Mouse (Mus musculus): Measurements from ENCODE around the gene Unc5c. TPM values are rescaled to one million over a fixed set of nuclear protein-coding genes. Genes with fewer than 3 reads are reported as not detected.

The Unc5c gene
- polyA plus RNA-seq, 1 experiment from 2014 or later = not detected

DNA sequence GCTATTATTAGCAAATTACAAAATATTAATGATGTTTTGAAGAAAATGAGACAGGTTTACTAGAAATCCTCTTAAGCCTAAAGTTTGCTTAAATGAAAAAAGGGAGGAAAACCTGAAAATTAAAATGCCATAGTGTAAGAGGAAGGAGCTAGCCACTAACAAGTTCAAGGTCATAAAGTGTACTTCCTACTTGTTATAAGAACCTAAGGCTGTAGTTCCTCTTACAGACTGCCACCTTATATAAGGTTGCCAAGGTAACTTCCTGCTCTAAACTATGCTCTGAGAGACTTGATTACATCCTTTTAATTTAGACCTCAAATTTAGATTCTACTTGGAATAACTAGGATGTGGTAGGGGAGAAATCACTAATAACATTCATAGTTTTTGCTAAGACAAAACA is 64.6 kb downstream of the Unc5c start:
- DNase-seq (no peak), ATAC-seq (no peak)
- Histone ChIP-seq H3K4me2 (ENCODE audit: low read depth, low read length) (no peak overlapping the region), H3K27ac (ENCODE audit: low read depth) (no peak overlapping the region), H3K36me3 (replicated peaks; ENCODE audit: insufficient read depth, low read length) (no peaks in the 10 kb centered on the region), H3K9me3 (ENCODE audit: low read length) (no peaks in the 10 kb centered on the region), H3K4me1 (ENCODE audit: insufficient read depth) (no peaks in the 10 kb centered on the region), H3K4me3 (ENCODE audit: low read depth, low read length) (no peak overlapping the region), H3K27me3 (ENCODE audit: insufficient read depth, low read length) (no peaks in the 10 kb centered on the region), H3K9ac (replicated peaks) (no peak overlapping the region)
- TF ChIP-seq CTCF (IDR thresholded peaks at IDR 0.05; ENCODE audit: low read depth) (no peak), EP300 (IDR thresholded peaks at IDR 0.05; ENCODE audit: low read depth) (no peak)

DNA sequence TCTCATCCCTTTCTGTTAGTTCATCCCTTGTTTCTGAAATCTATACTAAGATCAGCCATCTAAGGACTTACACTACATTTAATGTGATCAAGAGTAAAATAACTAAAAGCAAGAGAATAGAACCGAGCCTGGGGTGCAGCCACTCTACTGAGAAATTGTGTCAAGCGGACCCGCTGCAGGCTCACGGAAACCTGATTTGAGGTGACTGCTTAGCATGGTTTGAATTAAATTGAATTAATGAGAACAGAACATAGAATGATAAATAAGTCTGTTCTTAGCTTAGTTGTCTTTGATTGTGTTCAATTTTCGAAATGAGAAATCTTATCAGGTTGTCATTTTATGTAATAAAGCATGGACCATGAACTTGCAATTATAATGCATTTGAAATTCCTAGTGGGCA is 68.8 kb downstream of the Unc5c start:
- DNase-seq = no peak
- Histone ChIP-seq H3K36me3 (replicated peaks; ENCODE audit: insufficient read depth, low read length) (no peaks in the 10 kb centered on the region), H3K4me1 (ENCODE audit: insufficient read depth) (no peaks in the 10 kb centered on the region), H3K27me3 (ENCODE audit: insufficient read depth, low read length) (no peaks in the 10 kb centered on the region), H3K4me3 (ENCODE audit: low read depth, low read length) (no peak overlapping the region), H3K9me3 (ENCODE audit: low read length) (no peaks in the 10 kb centered on the region), H3K27ac (ENCODE audit: low read depth) (no peak overlapping the region), H3K4me2 (ENCODE audit: low read depth, low read length) (no peak overlapping the region), H3K9ac (replicated peaks) (no peak overlapping the region)
- 82% methylated on average over 5 of the region's 5 CpGs for WGBS (ENCODE audit: insufficient replicate concordance)
- ATAC-seq = no peak
- TF ChIP-seq EP300 (IDR thresholded peaks at IDR 0.05; ENCODE audit: low read depth) (no peak), CTCF (IDR thresholded peaks at IDR 0.05; ENCODE audit: low read depth) (no peak)

DNA sequence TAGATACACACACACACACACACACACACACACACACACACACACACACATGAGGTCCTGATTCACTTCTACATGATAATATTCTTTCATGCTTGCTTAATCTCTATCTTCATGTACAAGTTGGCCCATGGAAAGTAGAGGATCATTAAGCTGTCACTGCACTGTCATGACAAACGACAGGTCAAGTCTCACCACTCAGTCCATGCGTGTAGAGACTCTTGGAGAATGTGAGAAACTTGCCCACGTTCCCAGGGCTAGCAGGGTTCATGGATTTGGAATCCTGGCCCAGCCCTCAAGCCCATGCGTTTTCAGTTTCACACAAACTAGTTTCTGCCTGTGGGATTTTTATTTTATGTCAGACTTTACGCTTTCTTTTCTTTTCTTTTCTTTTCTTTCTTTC is 71.8 kb downstream of the Unc5c start:
- Histone ChIP-seq H3K4me1 (ENCODE audit: insufficient read depth) (no peaks in the 10 kb centered on the region), H3K4me2 (ENCODE audit: low read depth, low read length) (no peak overlapping the region), H3K9me3 (ENCODE audit: low read length) (no peaks in the 10 kb centered on the region), H3K27ac (ENCODE audit: low read depth) (no peak overlapping the region), H3K27me3 (ENCODE audit: insufficient read depth, low read length) (no peaks in the 10 kb centered on the region), H3K9ac (replicated peaks) (no peak overlapping the region), H3K4me3 (ENCODE audit: low read depth, low read length) (no peak overlapping the region), H3K36me3 (replicated peaks; ENCODE audit: insufficient read depth, low read length) (no peaks in the 10 kb centered on the region)
- no peak for TF ChIP-seq EP300 (IDR thresholded peaks at IDR 0.05; ENCODE audit: low read depth)
- TF ChIP-seq CTCF (IDR thresholded peaks at IDR 0.05; ENCODE audit: low read depth) = no peak
- WGBS (ENCODE audit: insufficient replicate concordance) = 61% methylated on average over 5 of the region's 5 CpGs
- ATAC-seq = no peak
- DNase-seq = no peak

DNA sequence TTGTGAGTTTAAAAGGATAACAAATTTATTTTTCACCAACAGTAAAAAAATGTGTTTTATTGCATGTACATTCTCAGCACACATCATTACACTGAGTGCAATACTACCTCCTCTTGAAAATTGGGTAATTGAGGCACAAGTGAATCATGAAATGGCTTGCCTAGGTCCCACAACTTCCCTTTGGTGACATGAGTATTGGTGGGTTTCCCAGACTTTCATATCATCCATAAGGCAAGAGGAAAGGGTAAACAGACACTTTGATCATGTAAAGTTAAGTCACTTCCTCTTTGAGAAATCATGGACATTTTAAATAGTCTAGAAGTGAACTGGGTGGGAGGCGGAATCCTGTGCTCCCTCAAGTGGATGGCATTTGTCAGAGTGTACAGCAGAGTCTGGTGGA is 73.1 kb downstream of the Unc5c start:
- no peak overlapping the region for H3K4me3 ChIP-seq (ENCODE audit: low read depth, low read length)
- H3K9ac ChIP-seq (replicated peaks) = no peak overlapping the region
- DNase-seq = no peak
- no peak overlapping the region for H3K27ac ChIP-seq (ENCODE audit: low read depth)
- no peak overlapping the region for H3K4me2 ChIP-seq (ENCODE audit: low read depth, low read length)
- no peaks in the 10 kb centered on the region for H3K27me3 ChIP-seq (ENCODE audit: insufficient read depth, low read length)
- TF ChIP-seq EP300 (IDR thresholded peaks at IDR 0.05; ENCODE audit: low read depth) (no peak), CTCF (IDR thresholded peaks at IDR 0.05; ENCODE audit: low read depth) (no peak)
- ATAC-seq = no peak
- WGBS (ENCODE audit: insufficient replicate concordance) = 72% methylated on average over 1 of the region's 1 CpGs
- H3K9me3 ChIP-seq (ENCODE audit: low read length) = no peaks in the 10 kb centered on the region
- no peaks in the 10 kb centered on the region for H3K36me3 ChIP-seq (replicated peaks; ENCODE audit: insufficient read depth, low read length)
- H3K4me1 ChIP-seq (ENCODE audit: insufficient read depth) = no peaks in the 10 kb centered on the region

DNA sequence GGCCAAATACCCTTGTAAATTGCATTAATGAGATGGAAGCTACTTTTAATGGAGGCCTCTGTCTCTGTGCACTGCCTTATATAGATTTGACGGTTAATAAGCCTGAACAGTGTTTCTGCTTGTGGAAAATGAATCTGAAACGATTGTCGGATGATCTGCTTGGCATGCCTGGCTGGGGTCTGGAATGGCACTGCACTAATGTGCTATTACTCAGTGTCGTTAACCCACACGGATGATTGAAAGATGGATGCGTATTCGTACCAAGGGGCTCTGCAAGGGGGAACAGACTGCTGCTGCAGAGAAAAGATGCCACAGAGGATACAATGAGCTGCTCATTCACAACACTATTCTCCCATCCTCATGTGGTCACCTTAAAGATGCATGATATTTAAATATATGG is 75.7 kb downstream of the Unc5c start:
- H3K4me3 ChIP-seq (ENCODE audit: low read depth, low read length) = no peak overlapping the region
- no peak overlapping the region for H3K9ac ChIP-seq (replicated peaks)
- no peak for ATAC-seq
- no peaks in the 10 kb centered on the region for H3K4me1 ChIP-seq (ENCODE audit: insufficient read depth)
- no peaks in the 10 kb centered on the region for H3K9me3 ChIP-seq (ENCODE audit: low read length)
- H3K27ac ChIP-seq (ENCODE audit: low read depth) = no peak overlapping the region
- no peak overlapping the region for H3K4me2 ChIP-seq (ENCODE audit: low read depth, low read length)
- no peaks in the 10 kb centered on the region for H3K36me3 ChIP-seq (replicated peaks; ENCODE audit: insufficient read depth, low read length)
- DNase-seq = no peak
- TF ChIP-seq CTCF (IDR thresholded peaks at IDR 0.05; ENCODE audit: low read depth) = no peak
- TF ChIP-seq EP300 (IDR thresholded peaks at IDR 0.05; ENCODE audit: low read depth) = no peak
- 81% methylated on average over 7 of the region's 7 CpGs for WGBS (ENCODE audit: insufficient replicate concordance)
- H3K27me3 ChIP-seq (ENCODE audit: insufficient read depth, low read length) = no peaks in the 10 kb centered on the region

DNA sequence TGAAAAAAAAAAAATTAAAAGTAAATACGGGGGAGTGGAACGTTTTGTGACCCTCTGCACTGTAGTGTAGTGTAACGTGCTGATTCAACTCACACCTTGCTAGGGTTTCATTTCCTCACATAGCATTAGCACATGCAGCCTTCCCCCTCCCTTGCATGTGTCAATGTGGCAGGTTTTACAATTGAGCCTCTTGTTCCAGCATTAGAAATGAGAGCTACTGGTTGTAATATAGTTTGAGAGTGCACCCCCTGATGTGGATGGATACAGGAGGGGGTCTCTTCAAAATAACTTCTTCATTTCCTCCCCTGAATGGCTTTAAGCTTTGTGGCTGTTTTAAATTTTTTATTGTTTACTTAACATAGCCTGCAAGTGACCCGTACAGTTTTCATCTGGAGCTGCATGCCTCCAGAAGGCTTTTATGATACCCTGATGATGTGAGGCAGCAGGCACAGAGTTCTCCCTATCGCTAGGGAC is 82.4 kb downstream of the Unc5c start:
- ATAC-seq = no peak
- H3K9ac ChIP-seq (replicated peaks) = no peak overlapping the region
- no peak for TF ChIP-seq EP300 (IDR thresholded peaks at IDR 0.05; ENCODE audit: low read depth)
- TF ChIP-seq CTCF (IDR thresholded peaks at IDR 0.05; ENCODE audit: low read depth) = no peak
- H3K27me3 ChIP-seq (ENCODE audit: insufficient read depth, low read length) = no peaks in the 10 kb centered on the region
- H3K36me3 ChIP-seq (replicated peaks; ENCODE audit: insufficient read depth, low read length) = no peaks in the 10 kb centered on the region
- H3K27ac ChIP-seq (ENCODE audit: low read depth) = no peak overlapping the region
- no peaks in the 10 kb centered on the region for H3K9me3 ChIP-seq (ENCODE audit: low read length)
- H3K4me2 ChIP-seq (ENCODE audit: low read depth, low read length) = no peak overlapping the region
- H3K4me1 ChIP-seq (ENCODE audit: insufficient read depth) = no peaks in the 10 kb centered on the region
- 64% methylated on average over 5 of the region's 5 CpGs for WGBS (ENCODE audit: insufficient replicate concordance)
- DNase-seq = no peak
- no peak overlapping the region for H3K4me3 ChIP-seq (ENCODE audit: low read depth, low read length)

DNA sequence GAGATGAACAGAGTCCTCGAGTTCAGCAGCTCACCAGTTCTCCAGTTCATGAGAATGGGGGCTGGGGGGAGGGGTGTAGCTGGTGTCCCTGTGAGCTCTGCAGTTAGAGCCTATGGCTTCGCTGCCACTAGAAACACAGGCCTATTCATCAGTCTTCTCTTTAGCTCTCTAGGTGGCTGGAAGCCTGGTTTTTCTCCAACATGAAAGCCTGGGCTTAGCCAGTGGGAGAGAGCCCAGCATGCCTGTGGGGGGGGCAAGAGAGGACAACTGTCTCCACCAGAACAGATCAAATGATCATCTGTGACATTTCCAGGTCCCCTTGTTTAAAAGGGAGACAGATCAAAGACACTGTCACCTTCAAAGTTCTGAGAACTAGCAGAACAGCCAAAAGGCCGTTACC is 84.6 kb downstream of the Unc5c start:
- Histone ChIP-seq H3K4me1 (ENCODE audit: insufficient read depth) (no peaks in the 10 kb centered on the region), H3K4me3 (ENCODE audit: low read depth, low read length) (no peak overlapping the region), H3K9me3 (ENCODE audit: low read length) (no peaks in the 10 kb centered on the region), H3K27me3 (ENCODE audit: insufficient read depth, low read length) (no peaks in the 10 kb centered on the region), H3K36me3 (replicated peaks; ENCODE audit: insufficient read depth, low read length) (no peaks in the 10 kb centered on the region), H3K4me2 (ENCODE audit: low read depth, low read length) (no peak overlapping the region), H3K27ac (ENCODE audit: low read depth) (no peak overlapping the region), H3K9ac (replicated peaks) (no peak overlapping the region)
- DNase-seq (no peak), ATAC-seq (no peak)
- no peak for TF ChIP-seq CTCF (IDR thresholded peaks at IDR 0.05; ENCODE audit: low read depth)
- TF ChIP-seq EP300 (IDR thresholded peaks at IDR 0.05; ENCODE audit: low read depth) = no peak
- 37% methylated on average over 3 of the region's 3 CpGs for WGBS (ENCODE audit: insufficient replicate concordance)
